Mouse (Mus musculus) urinary bladder, postnatal 36 days (tissue): Measurements from ENCODE around the gene Pax1.

Experiments
- DNase-seq, 2 experiments: peaks; one replicate each; pipeline ENCODE4 v3.0.0; 2022; ENCODE audit warnings: low spot score in 2 of 2, mixed read lengths in 1 of 2

Gene Pax1

DNA sequence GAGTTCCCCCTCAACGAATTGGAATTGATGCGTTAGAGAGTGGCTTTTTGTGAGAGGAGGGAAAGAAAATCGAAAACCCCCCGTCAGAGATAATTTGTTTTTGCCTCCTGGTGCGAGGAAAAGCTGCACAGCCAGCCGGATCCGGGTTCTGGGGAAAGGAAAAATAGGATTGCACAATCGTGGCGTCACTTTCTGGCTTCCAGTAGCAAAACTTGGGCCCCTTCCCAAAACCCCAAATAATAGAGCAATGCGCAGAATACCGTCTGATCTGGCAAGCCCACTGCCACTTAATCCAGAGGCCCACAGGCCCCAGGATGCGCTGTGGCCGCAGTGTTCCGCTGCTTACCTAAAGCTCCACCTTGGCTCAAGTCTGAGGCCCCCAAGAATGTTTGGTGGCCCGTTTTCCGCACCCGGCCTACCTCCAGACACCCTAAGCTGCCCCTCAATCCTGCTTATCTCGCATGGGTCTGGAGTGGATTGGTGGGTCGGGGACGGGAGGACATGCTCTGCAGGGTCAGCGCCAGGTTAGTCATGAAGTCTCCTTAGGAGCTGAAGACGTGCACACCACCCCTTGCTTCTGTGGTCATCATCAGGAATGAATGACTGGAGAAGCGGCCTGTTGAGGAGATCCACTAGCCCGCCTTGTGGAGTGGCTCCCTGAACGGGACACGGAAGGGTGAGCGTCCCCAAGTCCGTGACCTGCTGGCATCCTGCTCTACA, 11.4 kb downstream of the Pax1 start:
- DNase-seq: no peak

DNA sequence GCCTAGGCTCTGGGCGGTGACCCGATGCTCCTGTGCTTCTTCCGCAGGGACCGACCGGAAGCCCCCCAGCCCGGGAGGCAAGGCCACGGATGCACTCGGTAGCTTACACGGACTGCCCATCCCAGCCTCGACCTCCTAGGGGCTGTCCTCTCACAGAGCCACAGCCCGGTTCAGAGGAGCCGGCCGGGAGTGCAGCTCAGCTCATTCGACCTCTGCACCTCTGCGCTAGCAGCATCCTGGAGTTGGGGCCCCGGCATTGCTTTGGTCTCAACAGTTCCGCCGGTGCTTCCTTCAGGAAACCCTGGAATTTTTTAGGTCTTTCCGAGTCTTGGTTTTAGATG, 11.9 kb downstream of the Pax1 start:
- no peak for DNase-seq

DNA sequence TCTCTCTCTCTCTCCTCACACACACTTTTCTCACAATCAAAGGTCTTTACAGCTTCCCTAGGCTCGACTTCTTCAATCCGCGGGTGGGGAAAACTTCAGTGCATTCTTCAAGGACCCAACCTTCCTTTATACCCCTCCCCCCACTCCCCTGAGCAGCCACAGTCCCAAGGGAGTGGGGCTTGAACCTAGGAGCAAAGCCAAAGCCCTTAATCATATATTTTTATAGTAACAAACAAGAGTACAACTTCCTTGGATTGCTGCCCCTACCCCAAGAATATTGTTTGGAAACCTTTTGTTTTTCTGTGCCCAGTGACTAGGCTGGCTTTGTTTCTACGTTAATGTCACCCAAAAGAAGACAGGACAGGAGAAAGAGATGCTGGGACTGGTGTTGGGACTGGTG, 12.5 kb downstream of the Pax1 start:
- DNase-seq: no peak

DNA sequence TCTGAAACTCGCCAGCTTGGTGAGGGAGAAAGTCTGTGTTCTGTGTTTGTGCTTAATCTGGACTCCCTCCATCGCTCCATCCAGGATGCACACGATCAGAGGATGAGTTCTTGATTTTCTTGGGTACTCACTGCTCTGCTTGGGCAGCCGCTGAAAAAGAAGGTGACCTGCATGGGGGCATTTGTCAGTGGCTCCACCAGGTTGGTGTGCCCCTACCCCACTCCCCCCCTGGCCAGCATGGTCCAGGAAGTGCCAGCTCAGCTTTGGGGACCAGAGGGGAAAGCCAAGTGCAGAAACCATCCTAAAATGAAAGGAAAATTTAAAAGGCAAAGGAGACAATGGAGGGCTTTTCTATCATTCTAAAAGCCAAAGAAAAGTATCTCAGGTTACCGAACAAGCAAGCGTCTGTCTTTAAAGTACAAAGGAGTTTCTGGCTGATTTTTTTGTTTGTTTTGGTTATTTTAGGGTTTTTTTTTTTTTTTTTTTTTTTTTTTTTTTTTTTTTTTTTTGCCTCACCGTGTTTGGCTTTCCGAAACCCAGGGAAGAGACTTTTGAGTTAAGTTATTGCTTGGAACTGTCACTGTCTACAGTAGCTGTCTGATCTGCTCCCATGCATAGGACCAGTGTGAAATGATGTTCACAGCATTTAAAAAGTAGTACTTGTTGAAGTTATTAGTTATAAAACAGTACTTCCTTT, 13.4 kb downstream of the Pax1 start:
- DNase-seq: no peak

DNA sequence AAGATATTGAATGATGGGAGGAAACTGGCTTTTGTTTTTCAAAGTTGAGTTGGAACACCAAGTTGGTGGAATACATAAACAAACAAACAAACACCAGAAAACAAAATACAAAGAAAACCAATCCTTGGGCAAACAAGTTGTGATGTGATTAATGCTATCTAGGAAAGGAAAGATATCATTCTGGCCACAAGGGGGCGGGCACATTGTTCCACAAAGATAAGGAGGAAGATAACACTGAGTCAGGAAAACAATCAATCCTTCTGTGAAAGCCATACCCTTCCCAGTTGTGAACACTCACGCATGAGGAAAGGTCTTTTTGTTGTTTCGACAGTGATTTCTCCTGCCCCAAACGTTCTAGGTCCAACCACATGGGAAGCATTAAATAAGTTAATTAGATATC, 17.2 kb downstream of the Pax1 start:
- no peak for DNase-seq

DNA sequence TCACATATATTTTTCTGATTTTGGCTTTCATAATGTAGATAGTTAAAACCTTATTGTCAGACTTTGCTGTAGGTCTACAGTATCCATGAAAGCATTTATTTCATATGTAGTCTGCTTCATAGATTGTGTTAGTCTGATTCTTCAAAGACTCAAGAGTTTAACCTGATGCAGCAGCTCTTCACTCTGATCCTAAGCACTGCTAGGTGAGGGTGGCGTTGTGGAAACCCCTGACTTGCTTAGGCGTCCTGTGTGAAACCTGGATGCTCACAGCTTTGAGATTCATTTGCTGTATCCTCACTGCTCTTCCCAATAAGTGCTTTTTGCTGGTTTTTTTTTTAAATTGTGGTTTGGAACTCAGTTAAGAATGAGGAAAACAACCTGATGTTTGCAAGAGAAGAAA, 21.6 kb downstream of the Pax1 start:
- no peak for DNase-seq

DNA sequence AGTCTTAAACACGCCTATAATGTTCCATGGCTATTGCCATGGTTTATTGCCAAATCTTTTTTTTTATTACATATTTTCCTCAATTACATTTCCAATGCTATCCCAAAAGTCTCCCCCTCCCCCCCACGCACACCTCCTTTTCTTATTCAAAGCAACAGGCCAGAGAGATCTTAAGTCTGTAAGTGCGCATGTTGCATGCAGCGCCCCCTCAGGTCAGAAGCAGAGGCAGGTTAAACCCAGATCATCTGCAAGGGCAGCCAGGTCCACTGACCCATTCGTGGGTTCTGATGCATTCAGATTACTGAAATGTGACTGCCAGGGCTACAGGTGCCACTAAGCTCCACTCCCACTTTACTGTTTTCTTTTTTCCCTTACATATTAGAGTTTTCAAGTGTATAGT, 25.2 kb downstream of the Pax1 start:
- DNase-seq: no peak

DNA sequence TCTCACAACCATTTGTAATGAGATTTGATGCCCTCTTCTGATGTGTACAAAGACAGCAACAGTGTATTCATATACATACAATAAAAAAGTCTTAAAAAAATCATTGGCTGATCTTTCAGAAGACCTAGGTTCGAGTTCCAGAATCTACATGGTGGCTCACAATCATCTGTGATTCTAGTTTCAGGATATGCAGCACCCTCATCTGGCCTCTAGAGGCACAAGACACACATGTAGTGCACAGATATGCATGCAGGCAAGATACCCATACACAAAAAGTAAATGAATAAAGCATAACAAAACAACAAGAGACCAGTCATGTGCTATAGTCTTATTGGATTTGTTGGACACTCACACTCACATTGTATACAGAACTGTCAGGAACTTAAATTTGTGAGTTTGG, 47.6 kb downstream of the Pax1 start:
- no peak for DNase-seq

DNA sequence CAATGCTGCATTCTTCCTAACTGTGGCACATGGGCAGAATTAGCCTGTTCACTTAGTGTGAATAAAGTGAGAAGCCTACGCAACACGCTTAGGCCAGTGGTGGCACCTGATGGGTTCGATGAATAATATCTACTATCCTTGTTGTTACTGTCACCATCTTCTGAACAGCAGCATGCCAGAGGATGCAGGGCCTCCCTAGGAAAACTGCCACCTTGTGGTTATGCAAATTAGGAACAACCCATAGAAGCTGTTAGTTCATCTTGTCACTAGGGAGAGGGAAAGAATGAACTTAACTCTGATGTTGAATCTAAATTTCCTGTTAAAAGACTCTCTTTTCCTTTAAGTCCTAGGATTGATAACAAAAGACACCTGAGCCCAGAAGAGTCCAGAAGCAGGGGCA, 53.3 kb downstream of the Pax1 start:
- DNase-seq: no peak

DNA sequence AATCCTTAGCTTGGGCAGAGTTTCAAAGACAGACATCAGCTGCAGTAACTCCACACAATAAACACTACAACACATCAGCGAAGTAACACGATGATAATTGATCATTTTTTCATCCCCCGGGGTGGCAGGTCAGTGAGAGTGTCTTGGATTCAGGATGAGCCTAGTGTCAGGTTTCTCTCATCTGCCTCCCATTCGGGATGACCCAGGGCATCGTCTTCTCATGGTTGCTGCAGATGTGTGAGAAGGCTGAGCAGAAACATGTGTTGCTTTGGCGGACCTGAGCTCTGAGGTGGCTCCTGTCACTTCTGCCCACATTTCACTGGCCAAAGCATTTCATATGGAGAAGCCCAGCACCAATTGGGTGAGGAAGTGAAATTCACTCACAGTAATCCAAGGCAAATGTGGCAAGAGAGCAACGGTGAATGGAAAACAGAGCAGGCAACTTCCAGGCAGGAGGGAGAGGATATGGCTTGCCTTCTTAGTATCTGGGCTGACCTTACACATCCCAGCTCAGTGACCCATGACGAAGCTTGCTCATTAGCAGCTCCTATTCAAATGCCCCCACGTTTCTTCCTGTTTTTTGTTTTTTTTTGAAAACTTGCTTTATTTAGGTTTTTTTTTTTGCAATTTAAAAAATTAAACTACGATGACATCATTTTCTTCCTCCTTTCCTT, 63.0 kb downstream of the Pax1 start:
- no peak for DNase-seq

DNA sequence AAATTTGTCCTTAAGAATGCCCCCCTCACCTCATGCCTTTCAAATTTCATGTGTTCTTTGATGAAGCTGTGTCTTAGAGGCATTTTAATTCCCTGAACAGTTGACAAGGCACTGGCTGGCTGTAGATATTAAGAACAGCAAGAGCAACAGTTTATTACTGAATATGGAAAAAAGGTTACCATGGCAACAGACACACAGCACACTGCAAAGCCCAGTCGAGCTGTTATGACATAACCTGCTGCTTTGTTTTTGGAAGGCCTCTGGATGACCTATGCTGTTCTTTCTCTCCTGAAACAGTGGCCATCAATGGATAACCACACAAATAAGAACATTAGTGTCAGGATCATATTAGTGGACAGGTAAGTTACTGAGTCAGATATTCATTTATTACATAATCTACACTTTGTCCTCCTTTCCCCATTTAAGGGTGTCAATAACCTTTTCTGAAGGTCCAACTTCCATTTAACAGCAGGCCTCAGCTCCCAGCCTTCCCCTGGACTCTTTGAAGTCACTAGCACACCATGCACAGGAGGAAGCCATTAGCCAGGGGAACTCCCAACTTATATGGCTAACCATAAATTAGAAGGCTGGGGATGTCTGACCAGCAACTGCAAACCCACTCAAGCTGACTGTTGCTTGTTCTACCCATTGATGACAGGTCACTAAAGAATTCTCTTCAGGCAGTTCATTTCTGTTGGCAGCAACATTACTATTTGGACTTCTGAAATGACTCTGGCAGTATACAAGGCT, 68.1 kb downstream of the Pax1 start:
- DNase-seq: no peak

DNA sequence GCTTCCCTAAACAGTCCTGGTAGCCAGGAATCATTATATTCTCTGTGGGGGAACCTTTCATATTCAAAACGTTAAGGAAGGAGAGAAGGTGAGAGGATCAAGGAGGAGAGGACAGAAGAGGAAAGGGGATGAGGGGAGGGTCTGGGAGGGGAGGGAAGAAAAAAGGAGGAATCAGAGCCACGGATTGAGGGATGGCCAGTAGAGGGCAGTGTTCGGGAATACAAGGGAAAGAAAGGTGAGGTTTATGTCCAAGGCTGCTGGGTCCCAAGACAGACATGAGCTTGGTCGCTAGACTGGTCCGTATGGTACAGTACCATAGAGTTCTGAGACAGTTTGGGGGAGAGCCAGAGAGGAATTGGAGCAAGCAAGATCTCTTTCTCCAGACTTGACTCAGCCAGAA, 71.4 kb downstream of the Pax1 start:
- DNase-seq: peak in 1 of 2 experiments; percentile 1
